Mouse (Mus musculus) heart, postnatal 14 days (tissue): ENCODE measurements around the gene Samhd1. TPM values are rescaled to one million over a fixed set of nuclear protein-coding genes. Genes with fewer than 3 reads are reported as not detected.

ENCODE experiments used
- DNase-seq, 2 experiments: peaks; one replicate each; pipeline ENCODE4 v3.0.0; 2021 to 2022
- intact Hi-C: fragments of 180-260 bp; cut with DNase I; formaldehyde crosslinking; loops from one replicate; pipeline ENCODE4 v1.15.1; 2025
- total RNA-seq, 2 experiments: library from RNA; stranded (reverse); gene quantifications; 2 replicates each; pipeline ENCODE4 v1.2.3; 2021

The Samhd1 gene
- total RNA-seq, 2 experiments from 2014 or later = 21.9 to 22.4 TPM

DNA sequence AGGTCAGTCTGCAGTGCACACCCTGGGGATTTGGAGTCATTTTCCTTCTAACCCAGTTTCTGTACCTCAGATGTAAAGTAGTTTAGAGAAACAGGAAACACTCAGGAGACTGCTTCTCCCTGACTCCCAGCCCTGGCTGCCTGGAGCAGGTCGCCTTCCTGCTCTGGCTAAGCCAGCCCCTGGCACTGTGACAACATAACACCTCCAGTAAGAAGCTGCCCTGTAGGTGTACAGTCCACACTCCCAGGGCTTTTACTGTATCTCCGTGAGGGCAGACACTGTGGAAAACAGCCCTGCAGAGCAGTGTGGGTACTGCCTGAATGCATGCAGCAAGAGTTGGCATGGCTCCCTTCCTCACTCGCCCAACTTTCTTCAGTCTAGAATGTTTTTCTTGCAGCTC is 59.4 kb downstream of the Samhd1 start:
- intact Hi-C loops = loop anchor here (5.0 kb wide), 1 partner anchor 33 kb away; no protein-coding TSS in a partner anchor
- DNase-seq = peak; percentile 66 to 68

DNA sequence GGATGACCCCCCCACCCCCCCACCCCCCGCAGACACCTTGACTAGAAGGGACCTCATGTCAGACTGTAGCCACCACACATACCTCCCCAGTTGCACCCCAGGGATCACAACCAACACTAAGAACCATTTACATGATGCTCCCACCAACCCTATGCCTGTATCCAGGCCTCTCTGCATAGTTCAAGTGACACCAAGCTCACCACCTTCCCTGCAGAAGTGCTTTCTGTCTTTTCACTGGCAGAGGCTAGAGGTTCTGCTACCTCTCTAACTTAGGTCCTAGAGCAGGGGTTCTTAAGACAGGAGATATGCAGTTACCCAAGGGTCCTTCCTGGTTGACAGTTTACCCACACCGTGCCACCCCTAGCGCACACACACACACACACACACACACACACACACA is 59.8 kb downstream of the Samhd1 start:
- DNase-seq = no peak
- intact Hi-C loops = loop anchor here (5.0 kb wide), 1 partner anchor 33 kb away; no protein-coding TSS in a partner anchor

DNA sequence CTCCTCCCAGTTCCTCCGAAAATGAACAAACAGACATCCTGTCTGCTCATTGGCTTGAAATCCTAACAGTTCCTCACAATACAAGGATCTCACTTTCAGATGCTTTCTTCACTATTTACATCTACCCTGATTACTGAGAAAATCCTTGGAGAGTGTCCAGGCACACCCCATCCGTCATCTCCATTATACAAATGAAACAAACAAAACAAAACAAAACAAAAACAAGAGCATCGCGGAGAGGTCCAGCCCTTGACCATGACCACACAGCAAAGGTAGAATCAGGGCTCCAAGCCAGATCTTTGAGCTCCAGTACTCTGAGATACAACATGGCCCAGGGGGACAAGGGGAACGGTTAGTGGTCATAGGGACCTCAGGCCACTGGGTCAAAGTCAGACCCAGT is 60.3 kb downstream of the Samhd1 start:
- intact Hi-C loops = loop anchor here (5.0 kb wide), 1 partner anchor 32 kb away; no protein-coding TSS in a partner anchor
- no peak for DNase-seq

DNA sequence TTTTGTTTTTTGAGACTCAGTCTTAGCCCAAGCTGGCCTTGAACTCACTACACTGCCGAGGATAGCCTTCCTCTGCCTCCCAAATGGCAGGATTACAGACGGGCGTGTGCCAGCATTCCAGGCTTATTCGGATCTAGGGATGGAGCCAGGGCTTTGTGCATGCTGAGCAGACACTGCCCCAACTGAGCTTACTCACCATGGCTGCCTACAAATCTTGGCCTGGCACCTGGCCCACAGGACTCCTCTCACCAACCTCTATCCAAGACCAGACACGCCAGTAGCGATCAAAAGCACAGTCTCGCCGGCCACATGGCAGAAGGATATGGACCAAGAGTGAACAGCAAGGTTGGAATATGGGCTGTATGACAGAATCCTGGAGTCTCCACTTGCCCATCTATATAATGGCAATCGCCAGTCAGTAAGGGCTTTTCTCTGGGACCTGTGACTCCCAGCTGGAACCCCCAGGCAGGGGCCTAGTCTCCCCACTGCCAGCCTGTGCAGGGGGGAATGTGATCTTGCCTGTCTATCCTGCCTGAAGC is 60.8 kb downstream of the Samhd1 start:
- DNase-seq = no peak
- intact Hi-C loops = no loop called here

DNA sequence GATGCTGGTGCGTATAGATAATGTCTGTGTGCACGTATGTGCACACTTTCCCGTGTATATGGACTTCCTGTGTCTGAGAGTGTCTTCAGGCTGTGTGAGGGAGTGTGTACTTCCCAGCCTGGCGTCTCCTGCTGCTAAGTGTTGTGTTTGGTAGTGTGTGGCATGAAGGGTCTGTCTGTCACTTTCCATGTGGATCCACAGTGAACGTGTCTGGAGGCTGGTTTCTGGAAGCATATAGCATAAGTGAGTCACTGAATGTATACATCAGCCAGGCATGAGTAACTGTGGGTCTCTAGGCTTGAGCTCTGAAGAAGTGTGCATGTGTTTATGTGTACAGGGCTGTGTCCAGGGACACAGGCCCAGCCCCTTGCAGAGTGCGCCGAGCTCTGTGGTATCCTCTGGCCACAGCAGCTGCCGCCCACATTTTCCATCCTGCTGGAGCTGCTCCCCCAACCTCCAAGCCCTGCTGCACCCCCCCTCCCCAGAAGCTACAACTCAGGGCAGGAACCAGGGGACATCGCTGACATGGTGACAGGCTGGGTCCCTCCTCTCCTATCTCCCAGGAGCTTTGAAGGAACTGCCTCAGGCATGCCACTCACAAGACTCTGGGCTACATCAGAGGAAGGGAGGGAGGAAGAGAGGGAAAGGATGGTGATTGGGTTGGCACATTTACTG is 61.5 kb downstream of the Samhd1 start:
- DNase-seq = peak in 1 of 2 experiments; percentile 46
- intact Hi-C loops = no loop called here

DNA sequence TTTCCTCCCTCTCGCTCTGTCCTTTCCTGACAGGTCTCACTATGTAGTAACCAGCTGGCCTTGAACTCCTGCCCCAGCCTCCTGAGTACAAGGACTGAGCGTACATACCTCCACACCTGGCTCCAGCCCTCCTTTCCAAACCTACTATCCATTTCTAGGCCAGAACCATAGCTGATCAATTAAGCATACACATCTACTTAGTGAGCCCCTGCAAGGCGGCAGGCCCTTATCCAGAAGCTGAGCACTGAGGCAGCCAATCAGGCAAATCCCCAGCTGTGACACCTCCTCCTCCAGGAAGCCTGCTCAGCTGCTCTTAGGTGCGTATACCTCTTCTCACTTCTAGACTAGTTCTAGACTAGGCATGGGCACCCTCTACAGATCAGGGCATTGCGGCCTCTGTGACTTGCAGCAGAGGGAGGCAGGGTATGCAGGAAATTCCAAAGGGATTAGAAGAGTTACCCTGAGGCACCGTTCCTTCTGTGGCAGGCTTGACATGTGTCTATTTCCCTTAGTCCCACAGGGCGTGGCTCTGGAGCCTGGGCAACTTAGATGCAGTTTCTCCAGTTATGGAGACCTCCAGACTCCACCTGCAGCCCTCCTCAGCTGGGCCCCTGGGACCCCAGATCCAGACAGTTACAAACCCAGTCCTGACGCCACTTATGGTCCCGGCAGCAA is 62.6 kb downstream of the Samhd1 start:
- no peak for DNase-seq
- intact Hi-C loops = no loop called here

DNA sequence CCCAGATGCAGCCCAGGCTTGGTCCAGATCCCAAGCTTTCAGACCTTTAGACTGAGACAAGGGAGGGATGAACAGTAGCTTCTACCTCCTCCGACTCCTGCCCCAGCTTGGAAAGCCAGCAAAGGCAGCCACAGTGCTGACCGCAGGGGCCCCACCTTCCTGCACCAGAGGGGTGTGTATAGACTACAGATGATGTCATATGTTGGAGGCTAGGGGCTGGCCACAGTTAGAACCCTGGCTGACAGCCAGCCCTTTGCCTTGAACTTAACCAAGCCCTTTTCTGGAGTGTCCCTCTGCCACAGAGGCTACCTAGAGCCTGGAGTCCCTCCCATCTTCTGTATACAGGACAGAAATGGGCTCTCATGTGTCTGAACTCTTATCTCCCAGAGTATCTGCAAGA is 63.5 kb downstream of the Samhd1 start:
- DNase-seq = peak; percentile 82
- intact Hi-C loops = no loop called here

DNA sequence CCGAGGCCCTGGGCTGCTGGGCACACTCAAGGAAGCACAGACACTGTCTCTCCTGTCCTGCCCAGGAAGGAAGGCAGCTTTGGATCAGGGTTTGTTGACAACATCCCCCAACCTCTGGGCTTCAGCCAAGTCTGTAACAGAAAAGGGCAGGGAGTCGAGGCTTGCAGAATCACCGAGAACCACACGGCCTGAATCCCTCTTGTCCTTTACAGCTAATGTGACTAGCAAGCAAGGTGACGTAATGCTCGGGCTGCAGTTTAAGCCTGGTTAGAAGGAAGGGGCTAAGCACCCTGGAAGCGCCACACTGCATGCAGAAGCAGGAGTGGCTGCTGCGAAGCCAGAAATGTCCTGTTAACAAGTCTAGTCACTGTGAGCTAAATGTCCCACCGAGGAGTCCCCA is 64.7 kb downstream of the Samhd1 start:
- peak; percentile 62 to 70 for DNase-seq
- intact Hi-C loops = no loop called here

DNA sequence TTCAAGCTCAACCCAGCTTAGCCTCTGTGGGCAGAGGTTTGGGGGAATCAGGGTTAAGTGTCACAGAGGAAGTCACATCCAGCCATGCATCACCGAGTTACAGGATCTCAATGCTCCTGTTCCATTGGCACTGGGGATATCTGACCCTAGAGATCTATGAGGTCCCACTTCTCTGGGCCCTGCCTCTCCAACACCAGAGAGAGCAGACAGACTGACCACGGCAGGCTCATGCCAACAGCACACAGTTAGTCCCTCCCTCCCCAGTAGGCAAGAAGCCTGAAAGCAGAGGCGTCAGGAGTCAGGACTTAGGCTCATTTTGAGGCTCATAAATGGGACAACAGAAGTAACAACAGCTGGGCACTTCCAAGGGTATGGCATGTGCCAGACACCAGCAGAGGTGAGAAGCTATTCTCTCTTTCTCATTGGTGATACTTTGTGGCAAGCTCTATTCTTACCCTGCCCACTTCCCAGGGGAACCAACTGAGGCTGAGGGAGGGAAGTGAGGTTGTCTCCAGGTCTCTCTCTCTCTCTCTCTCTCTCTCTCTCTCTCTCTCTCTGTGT is 65.2 kb downstream of the Samhd1 start:
- no peak for DNase-seq
- intact Hi-C loops = no loop called here

DNA sequence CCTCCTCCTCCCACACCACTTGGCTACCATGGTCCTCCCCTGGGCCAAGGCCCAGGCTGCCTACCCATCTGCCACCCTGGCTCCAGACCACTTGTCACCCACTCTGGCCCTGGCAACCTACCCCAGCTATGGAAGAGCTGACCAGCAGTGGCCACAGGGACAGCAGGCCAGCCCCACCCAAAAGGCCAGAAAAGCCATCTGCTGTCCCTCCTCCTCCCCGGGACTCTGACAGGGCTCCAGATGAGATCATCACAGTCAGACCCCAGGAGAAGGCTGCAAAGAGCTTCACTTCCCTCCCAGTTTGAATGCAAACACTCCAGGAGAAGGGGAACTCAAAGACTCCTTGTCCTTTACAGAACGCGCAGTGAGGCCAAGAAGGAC is 65.7 kb downstream of the Samhd1 start:
- peak; percentile 49 to 60 for DNase-seq
- intact Hi-C loops = no loop called here

DNA sequence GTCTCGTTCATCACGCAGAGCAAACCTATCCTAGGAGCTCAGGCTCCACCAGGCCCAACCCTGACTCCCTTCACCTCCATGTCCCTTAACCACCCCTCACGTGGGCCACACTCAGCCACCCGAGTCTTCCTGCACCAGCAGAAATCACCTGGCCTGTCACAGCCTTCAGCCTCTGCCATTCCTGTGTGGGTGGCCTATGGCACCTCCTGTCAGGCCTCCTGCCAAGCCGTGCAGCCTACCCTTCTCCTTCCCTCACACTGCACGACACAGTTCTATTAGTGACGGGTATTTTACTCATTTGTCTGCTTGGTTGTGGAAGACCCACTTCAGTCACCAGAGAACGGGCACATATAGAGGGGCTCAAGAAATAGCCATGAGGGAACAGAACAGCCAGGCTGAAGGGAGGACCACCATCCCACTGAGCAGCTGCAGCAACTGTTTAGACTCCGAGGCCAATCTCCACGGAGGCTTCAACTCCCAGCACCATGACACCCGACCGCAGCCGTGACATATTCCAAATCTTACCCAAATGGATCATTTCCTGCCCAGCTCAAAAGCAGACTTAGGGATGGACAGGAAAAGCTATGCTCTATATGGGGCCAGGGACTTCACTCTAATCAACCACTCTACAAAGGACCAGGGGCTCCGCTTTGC is 66.2 kb downstream of the Samhd1 start:
- intact Hi-C loops = no loop called here
- DNase-seq = no peak

DNA sequence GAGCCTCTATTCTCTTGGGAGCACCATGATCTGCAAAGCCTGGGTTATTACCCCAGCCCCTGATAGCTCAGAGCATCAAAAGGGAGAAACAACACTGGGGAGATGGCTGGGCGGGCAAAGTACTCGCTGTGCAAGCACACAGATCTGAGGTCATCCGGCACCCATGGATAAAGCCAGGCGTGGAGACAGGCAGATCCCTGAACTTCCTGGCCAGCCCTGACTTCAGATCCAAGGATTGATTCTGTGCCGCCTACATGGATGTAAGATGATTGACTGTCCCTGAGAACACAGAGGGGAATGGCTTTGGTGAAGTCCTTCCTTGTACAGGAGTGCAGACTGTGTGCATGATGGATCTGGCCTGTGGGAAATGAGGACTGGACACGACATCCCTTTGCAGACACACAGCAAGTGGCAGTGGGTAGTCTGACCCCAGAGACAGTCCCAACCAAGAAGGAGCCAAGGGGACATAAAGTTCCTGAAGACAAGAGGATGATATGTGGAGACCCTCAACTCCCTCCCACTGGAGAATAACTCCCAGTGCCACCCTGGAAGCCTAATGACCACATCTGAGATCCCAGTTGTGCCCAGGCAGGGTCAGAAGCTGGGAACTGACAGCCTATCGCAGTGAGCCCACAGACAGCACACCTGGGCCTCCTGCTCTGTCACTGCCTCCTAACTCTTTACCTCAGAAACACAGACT is 68.2 kb downstream of the Samhd1 start:
- no peak for DNase-seq

DNA sequence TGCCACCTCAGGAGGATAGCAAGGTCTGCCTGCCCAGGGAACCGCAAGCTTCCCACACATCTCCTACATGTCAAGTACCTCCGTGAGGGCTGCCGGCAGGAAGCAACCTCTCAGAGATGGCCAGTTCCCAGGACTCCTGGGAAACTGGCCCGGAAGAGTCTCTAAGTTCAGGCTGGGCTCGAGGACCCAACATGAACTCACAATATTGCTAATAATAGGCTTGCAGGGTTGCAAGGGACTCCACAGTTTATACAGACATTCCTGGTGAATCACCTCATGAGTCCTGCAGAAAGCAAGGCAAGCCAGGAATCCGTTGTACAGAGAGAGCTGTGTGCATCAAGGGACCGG is 69.2 kb downstream of the Samhd1 start:
- intact Hi-C loops = no loop called here
- DNase-seq = peak; percentile 52 to 72

More for the DNA sequence above, 68.2 kb downstream of the Samhd1 start:
- intact Hi-C loops = no loop called here

DNA sequence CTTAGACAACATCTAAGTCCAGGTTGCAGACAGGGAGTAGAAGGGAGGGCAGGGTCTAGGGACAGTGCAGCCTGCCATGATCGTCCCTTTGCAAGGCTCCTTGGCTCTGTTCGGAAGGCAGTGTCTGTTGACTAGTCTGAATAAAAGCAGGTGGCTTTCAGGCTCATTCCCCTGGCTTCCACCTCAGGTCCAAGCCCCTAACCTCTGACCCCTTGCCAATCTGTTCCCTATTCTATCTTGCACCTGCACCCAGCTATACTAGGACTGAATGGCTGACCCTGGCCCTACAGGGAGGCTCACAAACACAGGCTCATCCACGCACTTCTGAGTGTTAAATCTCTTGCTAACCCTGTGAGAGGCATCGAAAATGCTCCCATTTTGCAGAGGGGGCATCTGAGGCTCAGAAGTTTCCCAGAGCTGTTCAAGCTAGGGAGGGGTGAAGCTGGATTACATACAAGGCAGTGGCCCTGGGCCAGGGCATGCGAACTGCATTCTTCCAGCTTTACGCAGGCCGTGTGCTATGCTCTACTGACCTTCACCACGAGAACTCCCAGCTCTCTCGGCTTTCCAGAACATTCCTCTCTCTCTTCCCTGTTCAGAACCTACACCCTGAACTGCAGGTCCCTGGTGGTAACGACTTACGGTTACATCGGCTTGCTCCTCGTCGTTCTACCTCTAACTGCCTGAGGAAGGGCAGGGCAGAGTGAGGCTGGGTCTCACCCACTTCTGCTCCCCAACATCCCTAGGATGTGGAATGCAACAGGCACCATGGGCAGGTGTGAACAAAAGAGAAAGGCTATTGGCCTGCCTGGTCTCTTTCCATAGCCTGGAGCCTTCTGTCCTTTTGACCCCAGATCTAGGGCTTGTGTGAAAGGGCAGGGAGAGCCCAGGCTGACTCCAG is 69.8 kb downstream of the Samhd1 start:
- peak; percentile 63 to 73 for DNase-seq

DNA sequence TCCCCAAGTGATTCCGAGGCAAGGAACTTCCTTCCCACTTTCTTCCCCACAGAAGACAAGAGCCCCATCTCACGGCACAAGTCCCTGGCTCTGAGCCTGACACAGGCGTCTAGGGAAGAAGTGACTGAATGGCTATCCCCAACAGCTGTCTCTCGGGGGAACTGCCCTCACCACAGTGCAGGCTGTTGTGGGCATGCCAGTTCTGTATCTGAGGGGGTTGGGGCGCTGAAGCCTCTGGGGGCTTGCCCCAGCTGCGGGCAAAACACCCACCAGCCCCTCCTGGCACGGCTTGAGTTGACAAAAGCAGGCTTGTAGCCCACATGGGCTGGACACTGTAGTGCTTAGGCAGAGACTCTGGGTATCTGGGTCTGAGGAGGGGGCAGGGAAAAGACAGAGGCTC is 70.9 kb downstream of the Samhd1 start:
- intact Hi-C loops = no loop called here
- DNase-seq = peak in 1 of 2 experiments; percentile 42

More for the DNA sequence above, 69.8 kb downstream of the Samhd1 start:
- intact Hi-C loops = no loop called here

DNA sequence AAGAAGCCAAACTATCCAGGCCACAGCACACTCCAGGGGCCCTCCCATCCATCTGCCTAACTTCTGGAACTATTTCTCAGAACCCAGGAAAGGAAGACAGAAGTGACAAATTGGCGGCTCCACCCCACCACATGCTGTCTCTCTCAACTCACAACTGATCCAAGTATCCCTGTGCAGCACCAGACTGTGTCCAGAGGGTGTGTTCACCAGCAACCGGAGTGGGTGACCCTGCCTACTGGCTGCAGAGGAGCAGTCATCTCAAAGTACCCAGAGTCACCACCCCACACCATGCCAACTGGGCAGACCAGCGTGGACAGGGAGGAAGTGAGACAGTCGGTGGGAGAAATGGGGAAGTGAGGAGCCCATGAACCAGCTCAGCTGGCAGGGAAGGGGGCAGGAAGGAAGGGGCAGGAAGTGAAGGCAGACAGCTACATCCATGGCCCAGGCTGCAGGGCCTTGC is 71.8 kb downstream of the Samhd1 start:
- intact Hi-C loops = no loop called here
- DNase-seq = peak in 1 of 2 experiments; percentile 42

DNA sequence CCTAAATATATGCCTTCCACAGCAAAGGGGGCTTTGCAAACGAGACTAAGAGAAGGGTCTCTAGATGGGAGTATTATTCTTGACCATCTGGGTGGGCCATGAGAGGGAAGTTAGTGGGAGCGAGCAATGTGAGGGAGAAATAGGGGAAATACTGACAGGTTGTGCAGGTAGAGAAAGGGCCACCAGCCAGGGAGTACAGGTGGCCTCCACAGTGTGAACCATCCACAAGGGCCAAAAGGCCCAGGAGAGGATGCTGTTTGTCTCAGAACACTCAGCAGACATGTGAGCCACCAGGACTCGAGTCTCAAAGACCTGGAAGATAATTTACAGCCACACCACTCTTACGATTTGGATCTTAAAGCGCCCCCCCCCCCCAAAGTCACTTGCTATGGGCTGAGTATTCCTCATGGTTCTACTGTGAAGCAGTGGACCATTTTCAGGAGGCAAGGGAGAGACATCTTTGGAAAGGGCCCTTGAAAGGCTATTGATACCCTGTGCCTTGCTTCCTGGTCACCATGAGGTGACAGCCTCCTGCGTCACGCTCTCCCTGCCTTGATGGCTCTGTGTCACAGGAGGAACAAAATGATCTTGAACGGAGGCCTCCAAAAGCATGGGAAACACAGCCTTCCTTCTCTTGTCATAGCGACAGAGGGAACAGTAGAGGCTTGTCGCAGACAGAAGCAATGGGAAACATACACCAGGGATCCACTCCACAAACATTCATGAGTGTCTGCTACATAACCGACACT is 74.3 kb downstream of the Samhd1 start:
- DNase-seq = no peak
- intact Hi-C loops = no loop called here

DNA sequence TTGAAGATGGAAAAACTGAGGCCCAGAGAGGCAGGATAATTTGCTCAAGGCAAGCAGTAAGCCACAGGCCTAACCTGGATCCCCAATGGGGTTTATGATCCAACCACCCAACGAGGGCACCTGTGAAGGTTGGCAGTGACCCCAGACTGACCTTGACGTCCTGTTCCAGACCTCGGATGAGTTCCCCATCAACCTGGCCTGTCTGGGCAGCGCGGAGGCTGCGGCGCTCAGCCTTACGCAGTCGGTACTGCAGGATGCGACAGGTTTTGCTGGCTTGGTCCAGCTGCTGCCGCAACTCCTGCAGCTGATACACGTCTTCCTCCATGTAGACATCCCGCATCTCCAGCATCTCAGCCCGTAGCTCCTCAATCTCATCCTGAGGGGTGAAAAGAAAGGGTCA is 75.0 kb downstream of the Samhd1 start:
- intact Hi-C loops = no loop called here
- DNase-seq = no peak

DNA sequence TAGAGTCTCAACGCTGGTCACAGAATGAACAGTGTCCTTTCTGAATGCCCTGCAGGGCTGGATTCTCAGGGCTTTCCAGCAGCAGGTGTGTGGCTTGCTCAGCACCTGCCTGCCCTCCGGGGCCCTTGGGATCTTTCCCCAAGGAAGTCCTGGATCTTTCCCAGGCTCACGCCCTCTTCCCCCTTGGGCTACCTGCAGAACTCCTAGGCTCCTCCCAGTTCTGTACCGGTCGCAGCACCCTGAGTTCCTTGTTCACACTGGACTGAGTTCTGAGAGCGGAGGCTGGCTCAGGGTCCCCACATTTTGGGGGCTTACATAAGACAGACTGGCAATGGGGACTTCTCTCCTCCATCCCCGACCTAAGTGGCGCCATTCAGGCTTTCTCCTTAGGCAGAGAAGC is 75.9 kb downstream of the Samhd1 start:
- intact Hi-C loops = no loop called here
- DNase-seq = no peak
